Mouse (Mus musculus) CH12.LX (cell line): ENCODE data around the gene Brd1. TPM values are rescaled to one million over a fixed set of nuclear protein-coding genes. Genes with fewer than 3 reads are reported as not detected.

Experiments
- DNase-seq: peaks from one replicate; pipeline ENCODE4 v3.0.0-alpha.2; 2013; ENCODE audit errors: extremely low read depth
- H3K27ac ChIP-seq: 2 replicates; pipeline ENCODE4 v1.5.1; 2012; ENCODE audit warnings: low read depth, mild to moderate bottlenecking, control low read depth, moderate library complexity; ENCODE audit not compliant: insufficient read depth
- H3K27me3 ChIP-seq: replicated peaks from 2 replicates; pipeline ENCODE3; 2012; ENCODE audit warnings: inconsistent platforms
- H3K36me3 ChIP-seq, 2 experiments: replicated peaks in 1 of 2; 2 replicates each; pipeline versions ENCODE3 to v1.6.1; 2012; ENCODE audit warnings: inconsistent platforms in 1 of 2, low read length in 1 of 2, mild to moderate bottlenecking in 1 of 2, mixed read lengths in 1 of 2, moderate library complexity in 1 of 2; ENCODE audit not compliant: control insufficient read depth in 1 of 2, insufficient read depth in 1 of 2
- H3K4me1 ChIP-seq, 2 experiments: 2 replicates each; pipeline ENCODE4 v1.6.1; 2012; ENCODE audit warnings: inconsistent platforms in 1 of 2, moderate library complexity in 1 of 2; ENCODE audit not compliant: insufficient read depth in 2 of 2, control insufficient read depth in 1 of 2
- H3K4me2 ChIP-seq: 2 replicates; pipeline ENCODE4 v1.6.1; 2012; ENCODE audit warnings: low read depth, mild to moderate bottlenecking, control low read depth; ENCODE audit not compliant: poor library complexity, insufficient read depth, severe bottlenecking
- H3K4me3 ChIP-seq, 3 experiments: fragments of 150-350 bp in 1 of 3; sonication (generic) in 1 of 3; replicated peaks in 1 of 3; 2 replicates each; pipeline versions ENCODE3 to v1.5.1; 2011 to 2012; ENCODE audit warnings: low read depth in 2 of 3, low read length in 2 of 3, mild to moderate bottlenecking in 2 of 3, moderate library complexity in 2 of 3, control low read depth in 1 of 3, improper control_type of control experiment in 1 of 3, inconsistent platforms in 1 of 3, mixed read lengths in 1 of 3; ENCODE audit not compliant: poor library complexity in 1 of 3
- H3K79me2 ChIP-seq: replicated peaks from 2 replicates; pipeline ENCODE4 v1.6.1; 2012; ENCODE audit warnings: mild to moderate bottlenecking, moderate library complexity; ENCODE audit not compliant: control insufficient read depth, poor library complexity, insufficient read depth, severe bottlenecking; ENCODE audit errors: extremely low read depth
- H3K9ac ChIP-seq: 2 replicates; pipeline ENCODE4 v1.6.1; 2012; ENCODE audit warnings: low read depth, mild to moderate bottlenecking, control low read depth, moderate library complexity; ENCODE audit not compliant: insufficient read depth
- H3K9me3 ChIP-seq: replicated peaks from 2 replicates; pipeline ENCODE3; 2012; ENCODE audit warnings: low read length, inconsistent platforms, mixed read lengths
- BHLHE40 ChIP-seq: IDR thresholded peaks from 2 replicates; pipeline ENCODE4 v1.6.1; 2011; ENCODE audit warnings: mild to moderate bottlenecking, low read depth, low read length, improper control_type of control experiment
- CHD1 ChIP-seq: IDR thresholded peaks from 2 replicates; pipeline ENCODE4 v1.6.1; 2012; ENCODE audit warnings: low read depth, low read length, improper control_type of control experiment, inconsistent platforms
- CHD2 ChIP-seq: IDR thresholded peaks from 2 replicates; pipeline ENCODE4 v1.6.1; 2011; ENCODE audit warnings: low read length, improper control_type of control experiment
- CTCF ChIP-seq, 2 experiments: IDR thresholded peaks in 1 of 2; conservative IDR thresholded peaks in 1 of 2; 2 replicates each; pipeline ENCODE4 v1.5.1; 2011 to 2012; ENCODE audit warnings: low read depth in 2 of 2, low read length in 2 of 2, improper control_type of control experiment in 1 of 2, inconsistent platforms in 1 of 2, mild to moderate bottlenecking in 1 of 2, moderate library complexity in 1 of 2
- E2F4 ChIP-seq: IDR thresholded peaks from 2 replicates; pipeline ENCODE4 v1.6.1; 2011; ENCODE audit warnings: low read depth, low read length, improper control_type of control experiment; ENCODE audit not compliant: insufficient replicate concordance
- ELF1 ChIP-seq: IDR thresholded peaks from 2 replicates; pipeline ENCODE4 v1.6.1; 2014; ENCODE audit warnings: low read depth, mild to moderate bottlenecking, inconsistent platforms, low read length, improper control_type of control experiment
- EP300 ChIP-seq: IDR thresholded peaks from 2 replicates; pipeline ENCODE4 v1.6.1; 2011; ENCODE audit warnings: low read length, improper control_type of control experiment
- GABPA ChIP-seq: IDR thresholded peaks from 2 replicates; pipeline ENCODE4 v1.6.1; 2012; ENCODE audit warnings: low read depth, low read length, improper control_type of control experiment, inconsistent platforms; ENCODE audit not compliant: insufficient replicate concordance
- HCFC1 ChIP-seq: IDR thresholded peaks from 2 replicates; pipeline ENCODE4 v1.6.1; 2012; ENCODE audit warnings: low read depth, mild to moderate bottlenecking, inconsistent platforms, low read length, improper control_type of control experiment
- IRF4 ChIP-seq: IDR thresholded peaks from 2 replicates; pipeline ENCODE4 v1.6.1; 2014; ENCODE audit warnings: low read depth, mild to moderate bottlenecking, inconsistent platforms, low read length, improper control_type of control experiment
- MAFK ChIP-seq: IDR thresholded peaks from 2 replicates; pipeline ENCODE4 v1.6.1; 2011; ENCODE audit warnings: low read length, improper control_type of control experiment; ENCODE audit not compliant: insufficient replicate concordance
- MAX ChIP-seq: IDR thresholded peaks from 2 replicates; pipeline ENCODE4 v1.6.1; 2011; ENCODE audit warnings: low read length, improper control_type of control experiment
- MAZ ChIP-seq: IDR thresholded peaks from 2 replicates; pipeline ENCODE4 v1.6.1; 2012; ENCODE audit warnings: low read depth, mild to moderate bottlenecking, inconsistent platforms, low read length, improper control_type of control experiment, moderate library complexity
- MXI1 ChIP-seq: IDR thresholded peaks from 2 replicates; pipeline ENCODE4 v1.6.1; 2011; ENCODE audit warnings: mild to moderate bottlenecking, low read depth, low read length, improper control_type of control experiment
- MYC ChIP-seq: IDR thresholded peaks from 2 replicates; pipeline ENCODE4 v1.6.1; 2011; ENCODE audit warnings: low read depth, mild to moderate bottlenecking, improper control_type of control experiment, low read length
- NELFE ChIP-seq: IDR thresholded peaks from 2 replicates; pipeline ENCODE4 v1.6.1; 2011; ENCODE audit warnings: low read depth, low read length, improper control_type of control experiment
- NRF1 ChIP-seq: IDR thresholded peaks from 2 replicates; pipeline ENCODE4 v1.6.1; 2014; ENCODE audit warnings: low read depth, mild to moderate bottlenecking, inconsistent platforms, low read length, improper control_type of control experiment, moderate library complexity
- PAX5 ChIP-seq: IDR thresholded peaks from 2 replicates; pipeline ENCODE4 v1.6.1; 2012; ENCODE audit warnings: low read length, inconsistent platforms, mixed read lengths
- RAD21 ChIP-seq: IDR thresholded peaks from 2 replicates; pipeline ENCODE4 v1.6.1; 2011; ENCODE audit warnings: low read depth, mild to moderate bottlenecking, low read length, improper control_type of control experiment, moderate library complexity
- RCOR1 ChIP-seq: conservative IDR thresholded peaks from 2 replicates; pipeline ENCODE4 v1.6.1; 2012; ENCODE audit warnings: low read depth, mild to moderate bottlenecking, inconsistent platforms, low read length, improper control_type of control experiment
- SIN3A ChIP-seq: IDR thresholded peaks from 2 replicates; pipeline ENCODE4 v1.6.1; 2012; ENCODE audit warnings: low read length, improper control_type of control experiment, inconsistent platforms
- TCF12 ChIP-seq: IDR thresholded peaks from 2 replicates; pipeline ENCODE4 v1.6.1; 2014; ENCODE audit warnings: low read depth, mild to moderate bottlenecking, inconsistent platforms, low read length, improper control_type of control experiment
- UBTF ChIP-seq: IDR thresholded peaks from 2 replicates; pipeline ENCODE4 v1.6.1; 2012; ENCODE audit warnings: low read depth, mild to moderate bottlenecking, inconsistent platforms, low read length, improper control_type of control experiment, moderate library complexity
- USF1 ChIP-seq: IDR thresholded peaks from 2 replicates; pipeline ENCODE4 v1.6.1; 2014; ENCODE audit warnings: low read depth, mild to moderate bottlenecking, inconsistent platforms, low read length, improper control_type of control experiment
- USF2 ChIP-seq: conservative IDR thresholded peaks from 2 replicates; pipeline ENCODE4 v1.6.1; 2011; ENCODE audit warnings: low read depth, low read length, improper control_type of control experiment
- ZC3H11A ChIP-seq: IDR thresholded peaks from 2 replicates; pipeline ENCODE4 v1.6.1; 2012; ENCODE audit warnings: low read depth, mild to moderate bottlenecking, inconsistent platforms, low read length, improper control_type of control experiment
- ZNF384 ChIP-seq: IDR thresholded peaks from 2 replicates; pipeline ENCODE4 v1.6.1; 2012; ENCODE audit warnings: low read depth, low read length, improper control_type of control experiment, inconsistent platforms
- dilution Hi-C: fragments of 300-500 bp; cut with MboI; formaldehyde crosslinking; loops from 2 replicates; pipeline ENCODE4 v1.14.3; 2020; ENCODE audit warnings: low sequenced_read_pairs; ENCODE audit not compliant: extremely low pct_unique_long_range_greater_than_20kb, extremely low pct_ligation_motif_present
- in situ Hi-C: fragments of 300-500 bp; cut with MboI; formaldehyde crosslinking; loops from 3 replicates; pipeline ENCODE4 v1.14.3; 2019; ENCODE audit warnings: low sequenced_read_pairs, low pct_ligation_motif_present, low pct_unique_long_range_greater_than_20kb, mixed read lengths
- polyA plus RNA-seq: library from polyadenylated mRNA; unstranded; fragments of >175 nt; gene quantifications from 2 replicates; pipeline ENCODE4 v1.2.1, GENCODE M21; 2012; ENCODE audit warnings: low read depth; ENCODE audit not compliant: insufficient read length
- total RNA-seq, 2 experiments: library from RNA; depleted of rRNA; stranded (reverse); fragments of 300-350 nt in 1 of 2; fragments of >200 nt in 1 of 2; gene quantifications; 2 replicates each; pipeline ENCODE4 v1.2.3; 2012 to 2014

Gene Brd1
- total and polyA plus RNA-seq, 3 experiments, result 13.6 to 19.1 (median 16.2) TPM

DNA sequence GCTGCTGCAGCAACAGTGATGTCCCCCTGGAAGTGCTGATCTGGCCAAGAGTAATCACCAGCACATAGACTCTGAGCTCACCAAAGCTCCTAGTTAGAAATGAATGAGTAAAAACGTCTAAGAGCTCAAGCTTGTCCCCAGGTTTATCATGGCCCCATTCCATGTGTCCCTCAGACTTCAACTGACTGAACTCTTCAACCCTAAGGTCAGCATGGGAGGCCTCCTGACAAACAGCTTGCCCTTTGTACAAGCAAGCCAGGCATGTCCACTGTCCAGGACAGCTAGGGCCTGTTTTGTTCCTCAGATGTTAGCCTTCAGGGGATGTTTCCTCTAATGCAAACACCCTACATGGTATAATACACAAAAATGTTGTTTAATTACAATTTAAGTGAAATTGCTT is 29.7 kb downstream of the Brd1 start:
- no peak overlapping the region for H3K27ac ChIP-seq
- no peaks in the 10 kb centered on the region for H3K9me3 ChIP-seq
- no peak overlapping the region for H3K9ac ChIP-seq
- in situ Hi-C loops (no loop called here), dilution Hi-C loops (no loop called here)
- H3K27me3 ChIP-seq, result no peaks in the 10 kb centered on the region
- no peak for DNase-seq
- TF ChIP-seq MXI1 (no peak), CHD2 (no peak), RAD21 (no peak), MAZ (no peak), USF1 (no peak), MAFK (no peak), MAX (no peak), NELFE (no peak), CHD1 (no peak), EP300 (no peak), IRF4 (no peak), E2F4 (no peak), TCF12 (no peak), BHLHE40 (no peak)
- no peaks in the 10 kb centered on the region for H3K4me1 ChIP-seq
- H3K79me2 ChIP-seq, result no peaks in the 10 kb centered on the region; the same call in 1 of the 2 replicates
- no peak overlapping the region for H3K4me3 ChIP-seq
- peaks cover 75 to 100% of the 10 kb centered on the region in 2 experiments for H3K36me3 ChIP-seq
- no peak overlapping the region for H3K4me2 ChIP-seq

DNA sequence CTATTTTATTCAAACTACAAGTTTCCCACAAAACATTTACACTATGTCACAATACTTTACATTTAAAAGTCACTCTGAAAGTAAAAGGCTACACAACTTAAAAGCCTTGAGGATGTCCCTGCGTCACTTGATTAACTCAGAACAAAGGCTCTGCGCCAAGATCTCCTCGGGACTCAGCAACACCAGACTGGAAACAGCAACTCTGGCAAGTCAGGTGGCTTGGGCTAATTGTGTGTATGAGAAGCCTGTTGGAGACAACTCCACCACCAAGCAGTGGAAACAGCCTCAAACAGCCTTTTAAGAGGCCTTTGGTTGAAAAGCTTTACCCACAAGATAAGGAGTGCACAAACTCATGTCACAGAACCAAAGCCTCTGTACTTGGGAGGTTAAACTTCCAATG is 31.5 kb downstream of the Brd1 start:
- no peak overlapping the region for H3K9ac ChIP-seq
- H3K9me3 ChIP-seq, result no peaks in the 10 kb centered on the region
- in situ Hi-C loops (no loop called here), dilution Hi-C loops (no loop called here)
- H3K36me3 ChIP-seq, result peaks cover 73 to 99% of the 10 kb centered on the region in 2 experiments
- no peaks in the 10 kb centered on the region; the same call in 1 of the 2 replicates for H3K79me2 ChIP-seq
- TF ChIP-seq ZNF384, result no peak
- no peak for TF ChIP-seq MAX
- TF ChIP-seq E2F4, result no peak
- no peak for TF ChIP-seq BHLHE40
- no peak for TF ChIP-seq CHD1
- TF ChIP-seq ZC3H11A, result no peak
- TF ChIP-seq USF2, result no peak
- no peak for TF ChIP-seq UBTF
- TF ChIP-seq TCF12, result no peak
- TF ChIP-seq NELFE, result no peak
- no peak for TF ChIP-seq RCOR1
- TF ChIP-seq MYC, result no peak
- no peak for TF ChIP-seq GABPA
- TF ChIP-seq SIN3A, result no peak
- TF ChIP-seq CTCF (conservative IDR thresholded peaks at IDR 0.05 in 1 of 2, IDR thresholded peaks at IDR 0.05 in 1 of 2; ENCODE audit: low read depth in 2 of 2, low read length in 2 of 2), result no peak
- no peak for TF ChIP-seq NRF1
- TF ChIP-seq PAX5, result no peak
- no peak for TF ChIP-seq ELF1
- no peak for TF ChIP-seq HCFC1
- H3K4me2 ChIP-seq, result no peak overlapping the region
- H3K27me3 ChIP-seq, result no peaks in the 10 kb centered on the region
- H3K4me3 ChIP-seq, result no peak overlapping the region
- DNase-seq, result no peak
- H3K27ac ChIP-seq, result no peak overlapping the region
- H3K4me1 ChIP-seq, result no peaks in the 10 kb centered on the region
